Mouse (Mus musculus): Measurements from ENCODE around the gene Plekha6.

DNA sequence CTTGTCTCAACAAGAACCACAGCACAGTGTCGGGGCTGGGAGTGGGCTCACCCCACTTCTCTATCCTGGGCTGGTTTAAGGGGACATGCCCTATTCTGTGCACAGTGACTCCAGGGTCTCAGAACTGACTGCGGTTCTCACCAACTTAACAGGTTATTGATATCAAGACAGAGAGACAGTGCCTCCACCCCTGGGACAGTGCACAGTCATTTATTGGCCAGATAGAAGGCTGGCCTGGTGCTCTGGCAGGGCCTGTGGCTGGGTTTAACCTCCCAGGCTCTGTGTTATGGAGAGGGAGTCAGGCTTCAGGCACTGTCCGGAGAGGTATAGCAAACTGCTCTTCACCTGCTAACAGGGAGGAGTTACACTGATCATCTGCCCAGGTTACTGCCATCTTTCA, 88.2 kb downstream of the Plekha6 start:
- no peak for TF ChIP-seq CTCF (IDR thresholded peaks at IDR 0.05; ENCODE audit: control insufficient read depth, insufficient read depth, insufficient replicate concordance, low read depth, low read length)
- TF ChIP-seq POLR2A (IDR thresholded peaks at IDR 0.05; ENCODE audit: control insufficient read depth, low read depth, low read length), result no peak

Data from testis, adult 2 months (tissue).